Mouse (Mus musculus): ENCODE data around the gene Fanca. TPM values are rescaled to one million over a fixed set of nuclear protein-coding genes. Genes with fewer than 3 reads are reported as not detected.
"Not testable (repeated sequence)": the region's sequence is repeated elsewhere in the genome, so short reads cannot be mapped to it uniquely, and the experiment has no call there.

The Fanca gene
- polyA plus RNA-seq, 1 experiment, result 56.4 TPM

DNA sequence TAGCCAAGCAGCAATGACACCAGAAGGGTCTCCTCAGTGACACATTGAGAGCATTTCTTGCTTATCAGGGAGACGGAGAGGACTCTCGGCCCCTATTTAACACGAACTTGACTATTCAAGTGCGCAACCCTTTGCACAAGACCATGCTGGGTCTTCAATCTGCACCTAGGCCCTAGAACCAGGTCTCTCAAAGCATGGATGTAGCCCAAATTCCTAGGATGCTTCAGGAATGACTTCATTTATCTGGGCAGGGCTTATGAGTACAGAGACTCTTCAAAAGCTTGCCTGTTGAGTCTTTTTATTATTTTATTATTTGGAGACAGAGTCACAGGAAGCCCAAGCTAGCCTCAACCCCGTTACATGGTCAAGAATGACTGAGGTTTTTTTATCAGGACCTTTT is 33.9 kb downstream of the Fanca start:
- Histone ChIP-seq H3K9me3 (replicated peaks; ENCODE audit: control insufficient read depth, insufficient read depth, low read length, poor library complexity, severe bottlenecking) (no peaks in the 10 kb centered on the region), H3K27ac (ENCODE audit: insufficient read depth, low read length) (no peak overlapping the region), H3K36me3 (ENCODE audit: control insufficient read depth, insufficient read depth, low read length, poor library complexity, severe bottlenecking) (peaks cover 37% of the 10 kb centered on the region), H3K9ac (ENCODE audit: low read depth, poor library complexity, severe bottlenecking) (no peak overlapping the region), H3K27me3 (ENCODE audit: control insufficient read depth, insufficient read depth, low read length, poor library complexity, severe bottlenecking) (no peaks in the 10 kb centered on the region), H3K4me1 (ENCODE audit: control insufficient read depth, insufficient read depth, low read length) (no peaks in the 10 kb centered on the region), H3K4me3 (ENCODE audit: low read depth, low read length) (no peak overlapping the region)
- TF ChIP-seq EP300 (IDR thresholded peaks at IDR 0.05; ENCODE audit: insufficient read depth, low read depth, low read length), result no peak
- TF ChIP-seq POLR2A (IDR thresholded peaks at IDR 0.05; ENCODE audit: insufficient read depth, low read length), result no peak
- no peak for TF ChIP-seq CTCF (IDR thresholded peaks at IDR 0.05; ENCODE audit: low read depth, low read length)

DNA sequence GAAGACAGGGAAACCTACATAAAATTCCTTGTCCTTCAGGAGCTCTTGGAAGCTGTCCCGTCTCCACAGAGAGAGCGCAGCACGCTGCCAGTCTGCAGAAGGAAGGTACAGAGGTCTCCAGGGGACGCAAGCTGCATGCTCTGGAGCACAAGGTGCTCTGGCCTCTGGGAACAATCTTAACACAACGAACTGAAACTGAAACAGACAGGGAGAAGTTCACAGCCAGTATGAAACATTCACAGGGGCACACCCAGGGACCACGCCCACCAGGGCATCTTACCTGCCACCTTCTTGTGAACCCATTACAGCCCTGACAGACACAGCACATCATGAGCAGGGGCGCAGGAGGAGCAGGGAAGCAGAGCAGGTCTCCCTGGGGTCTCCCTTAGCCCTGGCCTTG is 34.4 kb downstream of the Fanca start:
- Histone ChIP-seq H3K27me3 (ENCODE audit: control insufficient read depth, insufficient read depth, low read length, poor library complexity, severe bottlenecking) (no peaks in the 10 kb centered on the region), H3K4me3 (ENCODE audit: low read depth, low read length) (no peak overlapping the region), H3K27ac (ENCODE audit: insufficient read depth, low read length) (no peak overlapping the region), H3K9me3 (replicated peaks; ENCODE audit: control insufficient read depth, insufficient read depth, low read length, poor library complexity, severe bottlenecking) (no peaks in the 10 kb centered on the region), H3K9ac (ENCODE audit: low read depth, poor library complexity, severe bottlenecking) (no peak overlapping the region), H3K4me1 (ENCODE audit: control insufficient read depth, insufficient read depth, low read length) (no peaks in the 10 kb centered on the region), H3K36me3 (ENCODE audit: control insufficient read depth, insufficient read depth, low read length, poor library complexity, severe bottlenecking) (peaks cover 32% of the 10 kb centered on the region)
- TF ChIP-seq EP300 (IDR thresholded peaks at IDR 0.05; ENCODE audit: insufficient read depth, low read depth, low read length), result no peak
- TF ChIP-seq CTCF (IDR thresholded peaks at IDR 0.05; ENCODE audit: low read depth, low read length), result no peak
- no peak for TF ChIP-seq POLR2A (IDR thresholded peaks at IDR 0.05; ENCODE audit: insufficient read depth, low read length)

DNA sequence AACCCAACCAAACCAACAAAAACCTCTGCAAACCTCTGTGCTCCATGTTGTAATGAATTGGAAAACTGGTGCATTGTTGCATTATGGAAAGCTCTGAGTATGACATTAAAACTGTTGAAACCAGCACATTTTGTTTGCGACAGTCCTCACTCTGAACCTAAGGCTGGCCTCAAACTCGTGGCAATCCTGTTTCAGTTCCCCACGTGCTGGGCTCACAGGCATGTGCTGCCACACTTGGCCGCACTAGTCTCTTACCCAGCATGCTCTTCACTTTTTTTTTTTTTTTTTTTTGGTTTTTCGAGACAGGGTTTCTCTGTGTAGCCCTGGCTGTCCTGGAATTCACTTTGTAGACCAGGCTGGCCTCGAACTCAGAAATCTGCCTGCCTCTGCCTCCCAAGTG is 35.4 kb downstream of the Fanca start:
- H3K9ac ChIP-seq (ENCODE audit: low read depth, poor library complexity, severe bottlenecking); H3K27me3 ChIP-seq (ENCODE audit: control insufficient read depth, insufficient read depth, low read length, poor library complexity, severe bottlenecking); H3K27ac ChIP-seq (ENCODE audit: insufficient read depth, low read length); H3K9me3 ChIP-seq (replicated peaks; ENCODE audit: control insufficient read depth, insufficient read depth, low read length, poor library complexity, severe bottlenecking); H3K4me3 ChIP-seq (ENCODE audit: low read depth, low read length); H3K4me1 ChIP-seq (ENCODE audit: control insufficient read depth, insufficient read depth, low read length): not testable (repeated sequence)
- peaks cover 26% of the 10 kb centered on the region for H3K36me3 ChIP-seq (ENCODE audit: control insufficient read depth, insufficient read depth, low read length, poor library complexity, severe bottlenecking)

DNA sequence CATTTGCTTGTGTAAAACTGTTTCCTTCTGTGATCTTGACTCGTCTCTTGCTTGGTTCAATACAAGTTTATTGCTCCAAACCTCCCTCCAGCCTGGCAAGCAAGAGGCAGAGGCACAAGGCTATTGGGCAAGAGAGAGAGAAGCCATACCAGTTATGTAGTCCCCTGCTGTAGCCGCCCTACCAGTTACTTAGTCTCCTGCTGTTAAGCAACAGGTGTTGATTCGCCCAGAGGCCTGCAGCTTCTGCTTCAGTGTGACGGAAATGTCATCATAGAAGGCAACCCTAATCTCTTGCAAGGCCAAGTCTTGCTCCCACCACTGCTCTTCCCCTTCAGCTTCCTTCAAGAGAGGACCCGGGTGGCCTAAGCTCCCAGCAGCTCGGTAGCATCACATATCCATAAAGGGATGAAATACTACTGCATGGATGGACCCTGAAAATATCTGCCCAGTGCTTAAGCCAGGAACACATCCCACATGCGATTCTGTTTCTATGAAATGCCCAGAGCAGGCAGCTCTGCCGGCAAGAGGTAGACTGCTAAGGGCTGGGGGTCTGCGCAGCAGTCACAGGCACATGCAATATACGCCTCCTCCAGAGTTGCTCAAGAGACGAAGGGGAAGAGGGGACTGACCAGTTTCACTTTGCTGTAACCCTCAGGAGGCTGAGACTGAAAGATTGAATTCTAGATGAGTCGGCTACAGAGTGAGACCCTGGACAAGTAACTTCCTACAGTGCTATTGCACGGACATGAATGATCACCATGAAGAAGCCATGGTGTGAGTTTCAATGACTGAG is 37.9 kb downstream of the Fanca start:
- no peak overlapping the region for H3K4me3 ChIP-seq (ENCODE audit: low read depth, low read length)
- H3K27ac ChIP-seq (ENCODE audit: insufficient read depth, low read length), result no peak overlapping the region
- H3K4me1 ChIP-seq (ENCODE audit: control insufficient read depth, insufficient read depth, low read length), result no peaks in the 10 kb centered on the region
- H3K9ac ChIP-seq (ENCODE audit: low read depth, poor library complexity, severe bottlenecking), result no peak overlapping the region
- TF ChIP-seq CTCF (IDR thresholded peaks at IDR 0.05; ENCODE audit: low read depth, low read length), result no peak
- TF ChIP-seq EP300 (IDR thresholded peaks at IDR 0.05; ENCODE audit: insufficient read depth, low read depth, low read length), result no peak
- TF ChIP-seq POLR2A (IDR thresholded peaks at IDR 0.05; ENCODE audit: insufficient read depth, low read length), result no peak
- H3K36me3 ChIP-seq (ENCODE audit: control insufficient read depth, insufficient read depth, low read length, poor library complexity, severe bottlenecking), result peaks cover 24% of the 10 kb centered on the region
- no peaks in the 10 kb centered on the region for H3K9me3 ChIP-seq (replicated peaks; ENCODE audit: control insufficient read depth, insufficient read depth, low read length, poor library complexity, severe bottlenecking)
- H3K27me3 ChIP-seq (ENCODE audit: control insufficient read depth, insufficient read depth, low read length, poor library complexity, severe bottlenecking), result no peaks in the 10 kb centered on the region

DNA sequence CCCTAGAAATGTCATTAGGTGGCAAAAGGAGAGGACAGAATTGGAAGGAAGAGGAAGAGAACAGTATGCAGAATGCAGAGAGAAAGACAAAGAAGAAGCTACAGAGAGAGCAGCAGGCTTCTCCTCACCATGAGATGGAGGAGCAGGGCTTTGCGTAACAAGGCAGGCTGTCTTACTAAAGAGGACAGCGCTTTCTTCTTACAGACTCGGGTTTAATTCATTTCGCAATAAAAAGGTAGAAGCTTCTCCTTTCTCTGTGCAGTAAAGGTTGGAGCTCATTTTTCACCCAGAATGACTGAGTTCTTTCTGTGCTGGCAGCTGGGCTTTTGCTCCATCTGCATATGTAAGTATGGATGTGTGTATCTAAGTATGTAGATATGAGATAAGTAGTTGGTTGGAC is 38.5 kb downstream of the Fanca start:
- H3K9ac ChIP-seq (ENCODE audit: low read depth, poor library complexity, severe bottlenecking), result no peak overlapping the region
- peaks cover 24% of the 10 kb centered on the region for H3K36me3 ChIP-seq (ENCODE audit: control insufficient read depth, insufficient read depth, low read length, poor library complexity, severe bottlenecking)
- H3K27ac ChIP-seq (ENCODE audit: insufficient read depth, low read length), result no peak overlapping the region
- no peak overlapping the region for H3K4me3 ChIP-seq (ENCODE audit: low read depth, low read length)
- TF ChIP-seq CTCF (IDR thresholded peaks at IDR 0.05; ENCODE audit: low read depth, low read length), result no peak
- TF ChIP-seq EP300 (IDR thresholded peaks at IDR 0.05; ENCODE audit: insufficient read depth, low read depth, low read length), result no peak
- TF ChIP-seq POLR2A (IDR thresholded peaks at IDR 0.05; ENCODE audit: insufficient read depth, low read length), result no peak
- no peaks in the 10 kb centered on the region for H3K27me3 ChIP-seq (ENCODE audit: control insufficient read depth, insufficient read depth, low read length, poor library complexity, severe bottlenecking)
- no peaks in the 10 kb centered on the region for H3K4me1 ChIP-seq (ENCODE audit: control insufficient read depth, insufficient read depth, low read length)
- H3K9me3 ChIP-seq (replicated peaks; ENCODE audit: control insufficient read depth, insufficient read depth, low read length, poor library complexity, severe bottlenecking), result no peaks in the 10 kb centered on the region

DNA sequence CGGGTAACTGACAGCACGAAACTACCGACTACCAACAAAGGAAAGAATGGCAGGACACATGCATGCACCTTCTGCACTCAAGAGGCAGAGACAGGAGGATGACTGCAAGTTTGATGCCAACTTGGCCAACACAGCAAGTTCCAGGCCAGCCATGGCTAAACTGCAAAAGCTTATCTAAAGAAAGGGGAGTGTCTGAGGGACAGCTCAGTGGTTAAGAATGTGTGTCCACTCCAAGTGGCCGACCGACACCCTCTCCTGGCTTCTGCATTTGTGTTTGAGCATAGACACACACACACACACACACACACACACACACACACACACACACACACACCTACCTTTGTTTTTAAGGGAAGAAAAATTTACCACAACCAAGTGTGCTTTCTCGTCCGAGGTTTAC is 39.9 kb downstream of the Fanca start:
- H3K9me3 ChIP-seq (replicated peaks; ENCODE audit: control insufficient read depth, insufficient read depth, low read length, poor library complexity, severe bottlenecking), result no peaks in the 10 kb centered on the region
- no peak overlapping the region for H3K9ac ChIP-seq (ENCODE audit: low read depth, poor library complexity, severe bottlenecking)
- H3K27me3 ChIP-seq (ENCODE audit: control insufficient read depth, insufficient read depth, low read length, poor library complexity, severe bottlenecking), result no peaks in the 10 kb centered on the region
- no peak overlapping the region for H3K4me3 ChIP-seq (ENCODE audit: low read depth, low read length)
- no peaks in the 10 kb centered on the region for H3K4me1 ChIP-seq (ENCODE audit: control insufficient read depth, insufficient read depth, low read length)
- H3K36me3 ChIP-seq (ENCODE audit: control insufficient read depth, insufficient read depth, low read length, poor library complexity, severe bottlenecking), result peaks cover 28% of the 10 kb centered on the region
- no peak for TF ChIP-seq CTCF (IDR thresholded peaks at IDR 0.05; ENCODE audit: low read depth, low read length)
- no peak for TF ChIP-seq POLR2A (IDR thresholded peaks at IDR 0.05; ENCODE audit: insufficient read depth, low read length)
- no peak for TF ChIP-seq EP300 (IDR thresholded peaks at IDR 0.05; ENCODE audit: insufficient read depth, low read depth, low read length)
- no peak overlapping the region for H3K27ac ChIP-seq (ENCODE audit: insufficient read depth, low read length)

Measured in ES-Bruce4 (cell line).